Mouse (Mus musculus): ENCODE results near the gene Tas2r135.

DNA sequence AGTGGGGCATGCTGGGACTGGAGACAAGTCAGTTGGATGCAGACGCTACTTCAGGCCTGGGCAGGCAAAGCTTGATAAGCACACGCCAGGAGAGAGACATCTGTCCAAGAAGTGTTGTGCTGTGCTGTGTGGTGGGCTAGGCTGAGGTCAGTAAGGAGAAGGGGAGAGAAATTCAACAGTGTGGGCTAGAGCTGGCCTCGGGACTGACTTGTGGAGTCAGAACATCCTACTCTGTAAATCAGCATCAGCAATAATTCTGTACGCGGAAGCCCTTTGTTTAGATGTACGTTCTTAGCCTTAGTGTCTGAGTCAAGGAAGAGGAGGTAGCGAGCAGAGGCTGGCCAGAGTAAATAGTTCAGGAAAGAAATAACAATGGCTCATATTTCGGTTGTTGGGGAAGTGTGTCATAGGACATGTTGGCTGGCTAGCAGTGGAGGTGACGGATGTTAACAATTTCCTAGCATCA lies 23.3 kb upstream of the Tas2r135 start:
- TF ChIP-seq CTCF (IDR thresholded peaks at IDR 0.05; ENCODE audit: low read depth, low read length) (no peak), POLR2A (IDR thresholded peaks at IDR 0.05; ENCODE audit: extremely low read depth, insufficient read depth, low read length) (no peak)
